Mouse (Mus musculus) cerebellum, postnatal 14 days (tissue): Measurements from ENCODE around the gene Cth.
"Not testable (repeated sequence)": the region's sequence is repeated elsewhere in the genome, so short reads cannot be mapped to it uniquely, and the experiment has no call there.

Experiments
- DNase-seq, 2 experiments: peaks; one replicate each; pipeline ENCODE4 v3.0.0; 2021; ENCODE audit warnings: mixed read lengths in 2 of 2

Cth gene

DNA sequence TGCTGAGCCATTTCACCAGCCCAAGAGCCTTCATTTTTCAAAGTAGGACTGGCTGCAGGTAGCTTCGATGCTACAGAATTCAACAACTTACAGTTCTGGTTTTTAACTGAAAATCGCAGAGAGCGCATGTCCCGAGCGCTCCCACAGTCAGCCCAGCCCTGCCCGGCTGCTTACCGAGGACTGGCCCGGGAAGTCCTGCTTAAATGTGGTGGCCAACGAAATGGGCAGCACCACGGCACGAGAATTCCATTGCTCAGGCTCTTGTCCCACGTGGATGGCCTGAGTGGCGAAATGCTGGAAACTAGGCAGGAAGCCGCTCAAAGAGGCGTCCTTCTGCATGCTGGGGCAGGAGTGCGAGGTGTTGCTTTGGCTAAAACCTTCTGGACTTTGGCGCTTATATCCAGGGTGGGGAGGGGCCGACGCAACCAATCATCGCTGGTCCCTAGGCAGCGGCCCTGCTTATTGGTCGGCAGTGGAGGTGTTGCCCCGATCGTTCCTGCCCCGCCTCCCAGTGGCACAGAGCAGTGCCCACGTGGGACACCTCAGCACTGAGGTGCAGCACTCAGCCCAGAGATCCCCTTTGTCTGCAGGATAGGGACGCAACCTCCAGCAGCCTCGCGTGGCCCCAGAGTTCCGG lies at the start of gene Cth:
TSS of gene Cth (minus strand) at position 386 of the 637 bp plus-strand sequence.
- DNase-seq, result peak; percentile 86 to 87

DNA sequence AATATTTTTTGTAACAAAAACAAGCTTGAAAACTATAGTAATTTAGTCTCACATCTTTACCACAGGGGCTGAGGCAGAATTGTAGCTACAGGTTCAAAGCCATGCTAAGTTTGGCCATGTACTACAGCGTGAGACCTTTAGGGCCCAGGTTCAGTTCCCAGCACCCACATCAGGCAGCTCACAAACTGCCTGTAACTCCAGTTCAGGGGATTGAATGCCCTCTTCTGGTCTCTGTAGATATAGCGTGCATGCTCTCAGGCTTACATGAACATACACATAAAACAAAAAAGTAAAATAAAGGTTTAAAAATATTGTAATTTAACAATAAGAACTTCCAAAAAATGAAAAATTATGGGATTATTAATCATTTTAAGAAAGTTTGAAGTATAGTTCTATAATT lies 48.4 kb upstream of the Cth start:
- DNase-seq, result no peak

DNA sequence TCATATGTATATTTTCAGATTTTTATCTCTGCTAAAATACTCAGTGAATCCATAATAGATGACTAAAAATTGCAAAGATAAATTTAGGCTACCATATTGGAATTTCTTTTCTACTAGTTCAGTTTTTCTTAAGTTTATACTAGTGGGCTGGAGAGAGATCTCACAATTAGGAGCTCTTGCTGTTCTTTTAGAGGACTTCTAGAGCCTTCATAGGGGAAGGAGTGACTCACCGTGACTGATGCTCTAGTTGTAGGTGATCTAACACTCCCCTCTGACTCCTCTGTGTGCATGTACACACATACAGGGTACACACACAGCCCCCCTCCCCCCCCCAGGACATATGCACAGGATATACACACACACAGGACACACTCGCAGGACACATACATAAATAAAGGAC lies 46.3 kb upstream of the Cth start:
- DNase-seq, result no peak

DNA sequence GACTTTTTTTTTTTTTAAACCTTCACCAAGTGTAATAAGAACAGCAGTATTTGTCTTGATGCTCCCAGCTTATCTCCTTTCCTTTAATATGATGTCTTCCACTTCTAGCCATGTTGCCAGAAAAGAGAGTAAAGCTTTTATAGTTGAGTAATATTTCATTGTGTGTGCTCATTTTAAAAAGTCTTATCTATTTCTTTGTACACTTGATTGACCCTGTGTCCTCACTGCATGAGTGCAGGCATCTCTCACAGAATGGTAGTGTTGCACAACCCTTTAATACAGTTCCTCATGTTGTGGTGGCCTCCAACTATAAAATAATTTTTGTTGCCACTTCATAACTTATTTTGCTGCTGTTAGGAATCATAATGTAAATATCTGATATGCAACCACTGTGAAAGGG lies 32.4 kb upstream of the Cth start:
- no peak for DNase-seq

DNA sequence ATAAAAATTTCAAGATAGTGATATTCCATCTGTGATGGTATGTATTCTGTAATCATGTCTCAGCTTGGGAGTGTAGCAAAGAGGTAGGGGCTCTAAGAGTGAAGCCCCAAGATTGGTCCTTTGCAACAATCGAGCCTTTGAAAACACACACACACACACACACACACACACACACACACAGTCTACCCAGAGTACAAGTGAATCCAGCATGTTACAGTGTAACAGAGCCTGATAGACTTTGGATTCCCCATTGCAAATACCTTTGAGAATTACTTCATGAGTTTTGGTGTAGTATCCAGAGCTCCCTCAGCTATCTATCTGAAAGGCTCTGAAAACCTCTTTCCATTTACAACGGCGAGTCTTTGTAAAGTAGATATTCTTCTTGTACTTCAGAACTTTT lies 31.3 kb upstream of the Cth start:
- DNase-seq, result no peak

DNA sequence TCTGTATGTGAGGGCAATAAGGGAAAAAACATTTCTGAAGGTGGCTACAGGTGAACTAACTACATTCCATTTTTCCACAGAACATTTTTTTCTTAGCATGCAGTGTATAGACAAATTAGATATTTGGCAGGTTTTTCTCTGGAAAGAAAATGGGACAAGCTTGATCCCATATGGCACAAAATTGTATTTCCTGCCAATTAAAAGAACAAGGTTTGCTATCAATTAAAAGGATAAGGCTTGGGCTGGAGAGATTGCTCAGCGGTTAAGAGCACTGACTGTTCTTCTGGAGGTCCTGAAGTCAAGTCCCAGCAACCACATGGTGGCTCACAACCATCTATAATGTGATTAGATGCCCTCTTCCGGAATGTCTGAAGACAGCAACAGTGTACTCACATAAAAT lies 30.6 kb upstream of the Cth start:
- DNase-seq, result no peak

DNA sequence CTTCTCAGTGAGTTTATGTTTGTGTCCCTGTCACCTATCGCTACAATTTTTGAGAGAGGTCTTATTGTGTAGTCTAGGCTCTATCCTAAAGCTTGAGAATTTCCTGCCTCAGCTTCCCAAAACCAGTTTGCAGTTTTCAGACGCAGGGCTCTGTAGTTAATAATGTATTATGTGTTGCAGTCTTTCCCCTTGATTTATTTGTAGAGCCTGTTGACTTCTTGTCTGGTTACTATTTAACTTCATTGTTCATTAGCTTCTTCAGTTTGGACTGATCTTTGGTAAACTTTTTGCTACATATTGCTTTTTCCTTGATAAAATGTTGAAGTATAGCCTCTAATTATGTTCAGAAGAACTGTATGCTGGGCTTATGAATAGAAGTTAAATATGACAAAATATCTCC lies 27.8 kb upstream of the Cth start:
- no peak for DNase-seq

DNA sequence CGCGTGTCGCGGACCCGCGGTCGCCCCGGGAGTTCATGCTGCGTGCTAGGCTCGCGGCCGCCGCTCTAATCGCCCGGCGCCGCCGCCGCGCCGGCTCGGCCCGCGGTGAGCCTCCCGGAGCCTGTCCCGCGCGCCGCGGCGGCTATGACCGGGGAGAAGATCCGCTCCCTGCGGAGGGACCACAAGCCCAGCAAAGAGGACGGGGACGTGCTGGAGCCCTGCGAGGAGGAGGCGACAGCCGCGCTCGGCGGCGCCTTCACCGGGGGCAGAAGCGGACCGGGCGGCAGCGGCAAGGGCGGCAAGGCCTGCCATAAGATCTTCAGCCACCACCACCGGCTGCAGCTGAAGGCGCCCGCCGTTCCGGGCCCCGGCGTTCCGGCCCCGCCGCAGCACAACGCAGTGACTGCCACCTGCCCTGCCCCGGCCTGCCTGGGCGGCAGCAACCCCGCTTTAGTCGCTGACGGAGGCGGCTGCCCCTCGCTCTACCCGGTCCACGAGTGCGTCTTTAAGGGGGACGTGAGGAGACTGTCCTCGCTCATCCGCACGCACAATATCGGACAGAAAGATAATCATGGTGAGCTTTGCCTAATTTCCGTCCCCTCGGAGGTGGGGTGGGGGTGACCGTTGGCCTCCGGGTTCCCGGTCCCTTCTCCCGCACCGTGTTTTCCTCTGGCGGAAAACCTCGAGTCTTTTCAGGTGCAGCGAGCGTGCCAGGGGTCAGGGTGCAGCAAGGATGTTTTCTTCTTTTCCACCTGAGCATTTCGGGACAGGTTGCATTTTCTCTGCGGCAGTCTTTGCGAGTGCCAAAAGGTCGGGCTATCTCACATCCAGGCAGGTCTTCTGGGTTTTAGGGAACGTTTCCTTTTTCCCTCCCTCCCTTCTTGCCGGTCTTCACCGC lies 22.8 kb upstream of the Cth start:
- DNase-seq, result peak; percentile 40 to 48

DNA sequence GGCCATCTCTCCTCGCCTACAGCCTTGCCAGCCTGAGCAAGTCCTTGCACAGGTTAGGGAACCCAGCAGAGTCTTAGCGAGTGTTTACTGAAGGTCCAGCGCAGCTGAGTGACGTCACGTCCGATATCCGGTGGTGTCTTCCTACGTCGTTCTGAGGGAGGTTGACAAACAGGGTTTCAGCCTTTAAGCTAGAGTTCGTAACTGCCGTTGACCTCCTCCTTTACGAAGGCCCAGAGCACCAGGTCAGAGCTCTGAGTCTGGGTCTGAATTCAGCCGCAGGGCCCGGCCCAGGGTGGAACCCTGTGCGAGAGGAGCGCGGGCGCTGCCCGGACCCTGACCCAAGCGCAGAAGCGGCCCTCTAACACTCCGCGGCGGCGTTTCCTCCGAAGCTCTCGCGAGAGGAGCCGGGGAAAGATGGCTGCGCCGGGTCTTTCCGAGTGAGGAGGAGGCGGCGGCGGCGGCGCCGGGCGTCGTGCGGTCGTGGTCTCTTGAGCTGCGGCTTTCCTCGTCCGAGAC lies 22.0 kb upstream of the Cth start, which contains the start of gene Ankrd13c:
TSS of gene Ankrd13c (plus strand) at position 397 of the 516 bp plus-strand sequence.
- DNase-seq, result peak; percentile 94 to 95

DNA sequence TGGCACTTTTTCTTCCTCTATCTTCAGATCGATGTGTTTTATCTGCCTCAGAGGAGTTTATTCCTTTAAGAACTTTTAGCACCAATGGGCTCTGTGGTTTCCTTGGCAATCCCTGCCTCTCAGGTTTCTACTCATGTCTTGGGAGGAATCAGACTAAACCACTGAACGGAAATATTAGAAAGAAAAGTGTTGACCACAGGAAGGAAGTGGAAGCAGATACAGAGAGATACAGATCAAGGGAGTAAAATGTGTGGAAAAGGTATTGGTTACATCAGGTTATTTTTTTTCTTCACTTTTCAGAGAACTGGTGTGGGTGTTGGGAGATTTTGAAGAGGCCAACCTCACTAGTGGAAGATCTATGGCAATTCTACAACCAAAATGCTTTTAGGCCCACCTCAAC lies 13.7 kb upstream of the Cth start:
- no peak for DNase-seq

DNA sequence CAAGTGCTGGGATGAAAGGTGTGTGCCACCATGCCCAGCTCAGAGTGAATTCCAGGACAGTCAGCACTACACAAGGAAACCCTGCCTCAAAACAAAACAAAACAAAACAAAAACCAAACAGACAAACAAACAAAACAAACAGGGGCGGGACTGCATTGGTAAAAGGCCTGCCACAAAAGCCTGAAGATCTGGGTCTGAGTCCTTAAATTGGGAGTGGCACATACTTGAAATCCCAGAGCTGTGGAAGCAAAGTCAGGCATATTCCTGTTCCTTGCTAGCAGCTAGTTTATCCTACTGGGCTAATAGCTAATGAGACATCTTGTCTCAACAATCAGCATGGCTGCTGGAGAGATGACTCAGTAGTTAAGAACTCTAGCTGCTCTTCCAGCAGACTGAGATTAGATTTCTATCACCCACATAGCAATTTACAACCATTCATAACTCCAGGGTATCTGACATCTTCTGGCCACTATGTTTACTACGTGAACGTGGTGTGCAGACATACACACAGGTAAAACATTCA lies 9.5 kb upstream of the Cth start:
- DNase-seq, result no peak

DNA sequence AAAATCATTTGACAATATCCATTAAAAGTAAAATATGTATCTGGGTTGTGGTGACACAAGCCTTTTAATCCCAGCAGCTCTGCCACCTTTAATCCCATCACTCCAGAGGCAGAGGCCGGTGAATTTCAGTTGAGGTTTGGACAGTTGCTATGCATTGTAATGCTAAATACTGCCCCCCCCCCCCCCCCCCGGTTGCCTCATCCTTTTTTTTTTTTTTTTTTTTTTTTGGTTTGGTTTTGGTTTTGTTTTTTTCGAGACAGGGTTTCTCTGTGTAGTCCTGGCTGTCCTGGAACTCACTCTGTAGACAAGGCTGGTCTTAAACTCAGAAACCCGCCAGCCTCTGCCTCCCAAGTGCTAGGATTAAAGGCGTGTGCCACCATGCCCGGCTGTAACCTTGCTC lies 8.3 kb upstream of the Cth start:
- not testable (repeated sequence) for DNase-seq

DNA sequence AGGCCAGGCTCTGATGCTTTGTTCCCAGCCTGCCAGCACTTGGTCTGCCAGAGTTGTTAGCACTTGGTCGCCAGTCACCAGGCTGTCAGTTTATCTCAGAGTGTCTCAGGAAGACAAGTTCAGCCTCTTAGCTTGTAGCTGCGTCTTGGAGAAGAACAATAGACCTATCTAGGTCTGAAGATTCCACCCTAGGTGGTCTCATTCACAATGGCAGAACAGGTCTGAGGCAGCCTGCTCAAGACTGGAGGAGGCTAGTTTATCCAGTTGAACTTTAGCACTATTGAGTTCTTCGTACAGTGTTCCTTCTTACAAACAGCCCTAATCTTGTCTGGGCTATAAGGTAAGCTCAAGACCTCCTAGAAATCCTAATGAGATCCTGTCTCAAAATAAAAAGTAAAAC lies 7.2 kb upstream of the Cth start:
- no peak for DNase-seq

DNA sequence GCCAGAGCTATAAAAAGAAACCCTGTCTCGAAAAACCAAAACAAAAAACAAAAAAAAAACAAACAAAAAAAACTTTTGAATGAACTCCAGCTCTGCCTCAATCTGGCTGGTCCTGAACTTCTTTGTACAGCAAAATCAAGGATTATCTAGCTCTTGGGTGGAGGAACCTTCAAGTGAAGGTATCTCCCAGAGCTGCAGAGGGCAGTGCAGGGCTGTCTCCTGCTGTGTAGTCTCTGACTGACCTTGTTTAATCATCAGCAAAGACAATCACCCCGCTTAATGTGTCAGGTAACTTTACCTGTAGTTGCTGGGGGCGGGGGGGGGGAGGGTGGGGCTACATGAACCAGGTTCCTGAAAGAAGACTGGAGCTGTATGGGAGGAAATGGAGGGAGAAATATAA lies 6.7 kb upstream of the Cth start:
- DNase-seq, result no peak

DNA sequence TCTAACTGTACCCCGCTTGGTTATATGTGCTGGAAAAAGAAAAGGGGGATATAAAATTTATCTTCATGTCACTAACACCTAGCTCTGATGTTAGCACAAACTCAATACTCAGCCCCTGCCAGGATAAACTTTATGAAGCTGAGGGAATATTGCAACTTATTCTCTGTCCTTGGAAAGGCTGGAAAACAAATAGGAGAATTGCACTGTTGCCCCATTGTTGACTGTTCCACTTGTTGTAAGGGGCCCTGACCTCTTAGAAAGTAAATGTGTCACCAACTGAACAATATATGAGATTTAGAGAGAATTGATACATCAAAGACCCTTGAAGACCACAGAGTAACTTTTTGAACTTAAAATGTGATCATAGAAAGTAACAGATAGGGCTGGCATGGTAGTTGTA lies 4.5 kb upstream of the Cth start:
- DNase-seq, result no peak

DNA sequence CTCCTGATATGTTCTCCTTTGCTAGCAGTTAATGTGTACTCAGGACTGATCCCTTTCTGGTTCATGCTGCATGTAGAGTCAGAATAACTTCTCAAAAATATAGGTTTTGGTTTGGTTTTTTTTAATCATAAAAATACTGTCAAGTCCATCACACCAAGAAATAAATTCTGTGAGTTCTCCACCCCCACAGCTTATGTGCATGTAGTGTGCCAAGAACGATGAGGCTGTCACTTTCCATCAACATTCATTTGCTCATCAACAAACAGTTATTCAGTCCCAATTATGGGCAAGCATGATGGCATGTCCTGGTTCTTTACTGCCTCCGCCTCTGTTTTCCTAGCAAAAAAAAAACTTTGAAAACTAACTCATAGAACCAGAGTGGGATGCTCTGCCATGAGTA lies 3.9 kb upstream of the Cth start:
- DNase-seq, result no peak

DNA sequence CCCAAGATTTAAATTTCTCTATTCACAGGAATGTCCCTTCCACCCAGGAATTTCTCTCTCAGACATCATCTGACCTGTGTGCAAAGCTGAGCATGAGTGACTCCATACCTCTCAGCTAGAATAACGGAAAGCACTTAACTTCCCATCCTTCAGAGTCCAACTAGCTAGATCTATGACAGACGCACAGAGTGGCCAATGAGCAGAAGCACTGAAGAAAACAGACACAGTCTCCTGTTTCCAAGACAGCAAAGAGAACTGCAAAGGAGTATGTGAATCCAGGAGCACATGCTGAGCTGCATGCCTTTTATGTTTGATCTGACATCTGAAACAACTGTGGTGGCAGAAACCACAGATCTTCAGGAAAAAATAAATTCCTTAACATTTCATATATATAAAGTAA lies 1.9 kb upstream of the Cth start:
- DNase-seq, result no peak

DNA sequence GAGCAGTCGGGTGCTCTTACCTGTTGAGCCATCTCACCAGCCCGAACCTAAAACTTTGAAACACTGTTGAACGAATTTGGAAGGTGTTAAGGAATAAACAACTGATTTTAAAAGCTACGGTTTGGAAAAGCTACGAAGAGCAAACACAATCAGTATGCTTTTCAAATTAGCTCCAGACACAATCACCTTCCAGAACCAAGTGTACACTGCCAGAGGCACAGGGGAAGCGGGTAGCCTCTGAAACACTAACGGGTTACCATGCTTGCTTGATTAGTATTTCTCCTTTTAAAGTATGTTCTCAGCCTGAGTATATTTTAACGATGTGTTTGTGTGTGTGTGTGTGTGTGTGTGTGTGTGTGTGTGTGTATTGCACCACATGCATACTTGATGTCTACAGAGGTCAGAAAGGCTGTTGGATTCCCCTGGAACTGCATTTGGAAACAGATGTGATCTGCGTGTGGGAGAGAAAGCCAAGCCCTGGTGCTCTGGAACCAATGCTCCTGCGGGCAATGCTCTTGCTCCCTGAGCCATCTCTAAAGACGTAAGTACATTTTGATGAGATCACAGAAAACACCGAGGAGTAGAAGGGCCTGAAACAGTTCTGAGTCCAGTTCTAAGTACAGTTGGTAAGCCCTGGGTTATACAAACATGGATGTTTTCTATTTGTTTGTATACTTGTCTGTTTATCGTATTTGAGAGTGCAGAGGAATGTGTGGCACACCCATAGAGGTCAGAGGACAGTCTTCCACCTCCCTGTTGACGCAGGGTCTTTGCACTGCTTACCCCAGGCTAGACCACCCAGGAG lies 1.0 kb upstream of the Cth start:
- DNase-seq, result no peak

DNA sequence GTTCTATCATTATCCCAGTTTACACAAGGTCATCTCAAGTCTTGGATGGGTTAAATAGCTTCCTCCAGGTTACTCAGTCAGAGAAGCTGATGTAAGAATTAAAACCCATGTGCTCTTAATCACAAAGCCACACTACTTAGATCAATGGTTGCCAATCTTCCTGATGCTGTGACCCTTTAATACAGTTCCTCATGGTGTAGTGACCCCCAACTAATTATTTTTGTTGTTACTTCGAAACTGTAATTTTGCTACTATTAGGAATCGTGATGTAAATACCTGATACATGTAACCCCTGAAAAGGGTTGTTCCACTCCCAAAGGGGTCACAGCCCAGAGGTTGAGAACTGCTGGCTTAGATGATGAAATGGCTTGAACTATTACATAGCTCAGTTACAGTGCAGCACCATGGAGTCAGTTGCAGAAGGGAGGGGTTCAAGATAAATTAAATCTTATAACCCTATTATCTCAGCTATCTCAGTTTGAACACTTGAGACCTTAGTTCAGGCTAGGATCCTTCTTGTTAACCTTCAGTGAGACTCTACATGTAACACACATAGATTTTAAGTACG lies 1.5 kb downstream of the Cth start:
- DNase-seq, result no peak

DNA sequence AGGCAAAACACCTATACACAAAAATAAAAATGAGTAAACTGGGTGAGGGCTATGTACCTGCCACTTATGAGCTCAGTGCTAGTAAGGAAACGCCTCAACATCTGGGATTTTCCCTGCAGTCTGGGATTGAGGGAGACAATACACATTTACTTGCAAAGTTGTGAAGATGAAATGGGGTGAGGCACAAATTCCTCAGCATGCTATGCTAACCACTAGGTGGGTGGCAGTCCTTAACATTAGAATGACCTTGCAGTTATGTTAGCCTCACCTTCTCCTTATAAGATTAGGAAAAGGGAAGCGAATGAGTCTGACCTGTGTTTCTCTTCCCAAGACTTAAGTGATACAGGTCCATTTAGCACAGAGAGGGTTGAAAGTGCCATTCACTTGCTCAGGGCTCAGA lies 3.5 kb downstream of the Cth start:
- DNase-seq, result no peak

DNA sequence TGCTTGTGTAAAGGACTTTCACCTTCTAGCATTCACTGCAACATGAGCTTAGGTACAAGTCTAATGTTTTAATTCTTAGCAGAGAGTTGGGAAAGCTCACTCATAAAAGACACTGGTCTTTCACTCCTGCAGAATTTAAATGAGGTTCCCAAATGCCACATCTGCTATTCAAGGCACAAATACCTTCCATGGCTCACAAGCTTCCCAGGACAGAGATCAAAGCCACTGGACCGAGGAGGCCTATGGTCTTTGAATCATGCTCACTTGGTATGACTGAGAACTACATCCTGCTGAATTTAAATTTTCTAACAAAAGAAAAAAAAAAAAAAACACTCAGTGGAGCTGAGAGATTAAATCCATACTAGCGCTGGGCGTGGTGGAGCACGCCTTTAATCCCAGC lies 8.5 kb downstream of the Cth start:
- no peak for DNase-seq

DNA sequence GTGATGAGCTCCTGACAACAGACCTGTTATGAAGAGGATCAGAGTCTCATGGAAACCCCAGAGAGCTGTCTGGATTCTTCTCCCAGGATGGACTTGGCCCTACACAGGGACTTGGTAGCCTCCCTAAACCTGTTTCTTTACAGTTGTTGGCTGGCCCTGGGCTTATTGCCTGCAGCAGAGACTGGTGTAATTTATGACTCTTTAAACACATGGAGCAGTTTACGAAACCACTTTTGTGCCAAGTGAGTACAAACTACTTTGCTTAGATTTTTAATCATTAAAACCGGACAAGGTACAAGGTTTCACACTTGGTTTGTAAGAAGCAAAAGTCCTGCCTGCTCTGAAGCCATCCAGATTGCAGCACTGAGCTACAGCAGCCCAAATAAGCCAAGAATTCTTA lies 12.7 kb downstream of the Cth start:
- DNase-seq, result no peak

DNA sequence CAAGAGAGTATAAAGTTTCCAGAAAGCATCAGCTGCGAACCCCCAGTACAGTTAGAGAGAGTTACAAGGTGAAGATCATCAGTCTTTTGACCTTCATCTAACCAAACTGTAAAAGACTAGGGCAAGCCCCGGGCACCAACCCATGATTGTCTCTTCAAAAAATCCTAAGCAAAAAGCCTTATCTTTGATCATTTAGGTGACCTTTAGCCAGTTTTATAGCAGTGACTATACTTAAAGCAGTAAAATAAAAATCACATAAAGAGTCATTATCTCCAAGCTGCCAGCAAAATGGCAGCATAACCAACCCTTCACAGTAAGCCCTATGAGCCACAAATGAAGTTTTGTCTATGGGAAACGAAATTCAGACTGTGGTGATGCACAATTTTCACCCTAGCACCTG lies 14.6 kb downstream of the Cth start:
- no peak for DNase-seq
